Mouse (Mus musculus) megakaryocyte, embryonic 14.5 days (primary cell): Measurements from ENCODE around the gene Lrrc1.

Source experiments
- FLI1 ChIP-seq: IDR thresholded peaks from 2 replicates; pipeline ENCODE4 v1.6.1; 2012; ENCODE audit warnings: low read length, inconsistent platforms, mixed read lengths
- GATA1 ChIP-seq: IDR thresholded peaks from 3 replicates; pipeline ENCODE4 v1.6.1; 2012; ENCODE audit warnings: mixed read lengths, low read length, inconsistent platforms, borderline replicate concordance

GRCm38 (mm10) chr9:77577409-77577808 lies 32.7 kb upstream of the Lrrc1 start:
- no peak for TF ChIP-seq GATA1
- TF ChIP-seq FLI1 = no peak
